Mouse (Mus musculus): Measurements from ENCODE around the gene Tnrc6a. TPM values are rescaled to one million over a fixed set of nuclear protein-coding genes. Genes with fewer than 3 reads are reported as not detected.

Gene Tnrc6a
- polyA plus RNA-seq, 1 experiment from 2014 or later = 79.9 TPM

- H3K4me2 ChIP-seq (replicated peaks) = no peak overlapping the region
- no peak overlapping the region for H3K4me3 ChIP-seq
- no peak overlapping the region for H3K9ac ChIP-seq
- peaks cover 11% of the 10 kb centered on the region for H3K36me3 ChIP-seq
- WGBS = 84% methylated on average over 3 of the region's 3 CpGs
- ATAC-seq (ENCODE audit: low FRiP score) = no peak
- no peaks in the 10 kb centered on the region for H3K27me3 ChIP-seq
- H3K4me1 ChIP-seq = no peaks in the 10 kb centered on the region
- H3K9me3 ChIP-seq (replicated peaks) = no peaks in the 10 kb centered on the region
- H3K27ac ChIP-seq = no peak overlapping the region
Measured at GRCm38 (mm10) chr7:123199151-123199550, 75.5 kb downstream of the Tnrc6a start.

DNA sequence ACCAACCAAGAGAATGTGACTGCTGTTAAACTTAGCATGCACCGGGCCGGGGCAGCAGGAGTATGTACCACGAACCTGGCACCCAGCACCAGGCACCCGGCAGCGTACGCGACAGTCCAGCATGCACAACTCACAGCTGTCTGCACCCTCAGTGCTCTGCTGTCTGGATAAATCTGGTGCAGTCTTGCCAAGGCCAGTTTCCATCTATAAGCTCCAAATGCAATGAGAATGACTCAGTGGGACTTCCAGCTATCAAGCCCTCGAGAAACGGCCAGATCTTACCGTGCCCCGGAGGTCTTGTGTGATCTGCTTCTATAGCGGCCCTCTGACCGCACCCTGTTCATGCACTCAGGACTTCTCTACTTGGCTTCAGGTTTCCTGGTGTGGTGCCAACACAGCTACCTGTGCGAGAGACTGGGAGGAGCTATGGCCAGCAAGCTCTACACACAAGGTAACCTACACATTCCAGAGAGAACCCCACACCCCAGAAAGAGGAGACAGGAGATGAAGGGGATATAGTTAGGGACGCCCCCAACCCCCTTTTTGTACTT, 76.0 kb downstream of the Tnrc6a start:
- no peak overlapping the region for H3K27ac ChIP-seq
- peaks cover 7% of the 10 kb centered on the region for H3K36me3 ChIP-seq
- H3K9ac ChIP-seq = no peak overlapping the region
- H3K4me2 ChIP-seq (replicated peaks) = no peak overlapping the region
- no peaks in the 10 kb centered on the region for H3K9me3 ChIP-seq (replicated peaks)
- H3K4me3 ChIP-seq = no peak overlapping the region
- H3K27me3 ChIP-seq = no peaks in the 10 kb centered on the region
- no peaks in the 10 kb centered on the region for H3K4me1 ChIP-seq
- no peak for ATAC-seq (ENCODE audit: low FRiP score)
- 96% methylated on average over 15 of the region's 15 CpGs for WGBS

DNA sequence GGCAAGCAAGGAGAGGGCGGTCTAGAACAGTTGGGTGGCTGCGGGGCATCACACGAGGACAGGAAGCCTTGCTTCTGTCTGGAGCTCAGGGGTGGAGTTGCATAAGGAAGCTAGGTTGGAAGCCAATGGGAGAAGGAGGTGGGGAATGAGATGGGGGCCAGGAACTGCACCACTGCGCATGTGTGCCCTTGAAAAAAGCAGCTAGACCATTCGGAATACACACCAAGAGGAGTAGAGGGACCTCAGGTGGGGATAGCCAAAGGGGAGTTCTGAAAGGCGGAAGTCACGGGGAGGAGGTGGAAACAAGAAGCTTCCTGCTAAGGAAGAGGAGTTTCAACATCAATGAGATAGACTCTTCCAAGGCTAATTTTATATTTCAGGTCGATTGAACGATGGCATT, 77.0 kb downstream of the Tnrc6a start:
- Histone ChIP-seq H3K9me3 (replicated peaks) (no peaks in the 10 kb centered on the region), H3K27me3 (no peaks in the 10 kb centered on the region)

DNA sequence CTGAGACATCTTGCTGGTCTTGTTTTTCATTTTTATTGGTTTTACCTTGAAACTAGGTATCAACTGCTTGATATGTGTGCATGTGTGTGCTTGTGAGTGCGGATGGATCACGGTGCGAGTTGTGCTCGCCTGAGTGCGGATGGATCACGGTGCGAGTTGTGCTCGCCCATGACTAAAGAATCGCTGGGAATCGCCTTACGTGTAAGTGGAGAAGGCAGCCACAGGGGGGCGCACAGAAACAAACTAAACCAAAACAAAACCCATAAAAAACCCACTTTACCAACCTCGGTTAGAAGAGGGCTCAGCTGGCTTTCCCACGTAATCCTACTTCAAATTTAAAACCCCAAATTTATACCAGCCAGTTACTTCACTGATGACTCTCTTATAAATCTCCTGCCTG, 81.6 kb downstream of the Tnrc6a start:
- H3K4me1 ChIP-seq = no peaks in the 10 kb centered on the region
- no peak overlapping the region for H3K27ac ChIP-seq
- no peak for ATAC-seq (ENCODE audit: low FRiP score)
- no peak overlapping the region for H3K9ac ChIP-seq
- no peak overlapping the region for H3K4me3 ChIP-seq
- no peak overlapping the region for H3K4me2 ChIP-seq (replicated peaks)
- H3K9me3 ChIP-seq (replicated peaks) = no peaks in the 10 kb centered on the region
- H3K36me3 ChIP-seq = no peaks in the 10 kb centered on the region
- no peaks in the 10 kb centered on the region for H3K27me3 ChIP-seq
- WGBS = 40% methylated on average over 14 of the region's 14 CpGs

More for the DNA sequence above, 77.0 kb downstream of the Tnrc6a start:
- Histone ChIP-seq H3K4me1 (no peaks in the 10 kb centered on the region), H3K9ac (no peak overlapping the region), H3K27ac (no peak overlapping the region), H3K36me3 (no peaks in the 10 kb centered on the region), H3K4me3 (no peak overlapping the region), H3K4me2 (replicated peaks) (no peak overlapping the region)
- WGBS = 82% methylated on average over 9 of the region's 9 CpGs
- ATAC-seq (ENCODE audit: low FRiP score) = no peak

DNA sequence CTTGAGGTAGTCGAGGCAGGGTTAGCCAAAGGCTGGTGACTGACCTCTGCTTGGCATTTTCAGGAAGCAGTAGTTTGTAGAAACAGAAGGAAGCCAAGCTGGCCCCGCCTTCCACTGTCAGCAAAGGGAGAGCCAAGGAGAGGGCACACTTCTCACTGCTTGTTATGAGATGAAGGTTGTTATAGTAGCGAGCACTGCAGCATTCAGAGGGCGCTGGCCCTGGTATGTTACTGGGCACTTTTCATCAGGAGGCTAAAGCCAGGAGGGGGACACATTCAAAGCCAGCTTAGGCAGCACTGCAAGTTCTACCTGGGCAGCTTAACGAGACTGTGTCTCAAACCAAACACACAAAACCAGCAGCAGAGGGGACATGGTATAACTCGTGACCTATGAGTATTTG, 83.9 kb downstream of the Tnrc6a start:
- WGBS = 79% methylated on average over 6 of the region's 6 CpGs
- no peak overlapping the region for H3K4me3 ChIP-seq
- no peak for ATAC-seq (ENCODE audit: low FRiP score)

GRCm38 (mm10) chr7:123209864-123210263, 86.2 kb downstream of the Tnrc6a start:
- Histone ChIP-seq H3K4me3 (no peak overlapping the region), H3K9ac (no peak overlapping the region), H3K4me2 (replicated peaks) (no peak overlapping the region), H3K9me3 (replicated peaks) (no peaks in the 10 kb centered on the region), H3K27ac (no peak overlapping the region), H3K27me3 (no peaks in the 10 kb centered on the region), H3K36me3 (no peaks in the 10 kb centered on the region), H3K4me1 (peaks cover 6% of the 10 kb centered on the region)
- ATAC-seq (ENCODE audit: low FRiP score) = no peak
- WGBS = 73% methylated on average over 9 of the region's 9 CpGs

More for the DNA sequence above, 83.9 kb downstream of the Tnrc6a start:
- Histone ChIP-seq H3K9me3 (replicated peaks) (no peaks in the 10 kb centered on the region), H3K27me3 (no peaks in the 10 kb centered on the region), H3K36me3 (no peaks in the 10 kb centered on the region), H3K27ac (no peak overlapping the region), H3K9ac (no peak overlapping the region), H3K4me2 (replicated peaks) (no peak overlapping the region), H3K4me1 (no peaks in the 10 kb centered on the region)

GRCm38 (mm10) chr7:123211461-123211860, 87.8 kb downstream of the Tnrc6a start:
- no peak overlapping the region for H3K27ac ChIP-seq
- ATAC-seq (ENCODE audit: low FRiP score) = no peak
- H3K4me3 ChIP-seq = no peak overlapping the region
- no peaks in the 10 kb centered on the region for H3K27me3 ChIP-seq
- no peak overlapping the region for H3K4me2 ChIP-seq (replicated peaks)
- 53% methylated on average over 5 of the region's 5 CpGs for WGBS
- H3K9ac ChIP-seq = no peak overlapping the region
- H3K4me1 ChIP-seq = peaks cover 6% of the 10 kb centered on the region
- no peaks in the 10 kb centered on the region for H3K36me3 ChIP-seq
- H3K9me3 ChIP-seq (replicated peaks) = no peaks in the 10 kb centered on the region

DNA sequence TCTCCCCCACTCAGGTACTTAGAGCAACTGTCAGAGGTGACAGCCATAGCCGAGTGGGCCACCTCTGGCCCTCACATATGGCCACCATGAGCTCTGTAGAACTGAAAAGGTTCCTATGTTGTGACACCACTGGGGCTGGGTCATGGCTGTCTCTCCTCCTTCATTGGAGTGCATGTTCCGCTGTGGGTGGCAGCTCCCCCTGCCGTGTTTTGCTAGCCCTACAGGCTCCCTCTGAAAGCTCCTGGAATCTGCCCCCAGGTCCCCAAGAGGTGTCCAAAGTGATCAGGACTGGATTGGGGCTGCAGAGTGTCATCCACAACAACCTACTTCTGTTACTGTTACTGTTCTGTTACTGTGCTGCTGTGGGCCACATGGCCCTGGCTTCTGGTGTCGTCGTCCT, 88.6 kb downstream of the Tnrc6a start:
- Histone ChIP-seq H3K27me3 (no peaks in the 10 kb centered on the region), H3K36me3 (no peaks in the 10 kb centered on the region), H3K4me3 (no peak overlapping the region), H3K9me3 (replicated peaks) (no peaks in the 10 kb centered on the region), H3K9ac (no peak overlapping the region), H3K4me2 (replicated peaks) (no peak overlapping the region), H3K27ac (no peak overlapping the region), H3K4me1 (peaks cover 6% of the 10 kb centered on the region)
- ATAC-seq (ENCODE audit: low FRiP score) = no peak
- 75% methylated on average over 5 of the region's 5 CpGs for WGBS

GRCm38 (mm10) chr7:123214365-123215075, 90.8 kb downstream of the Tnrc6a start, which contains the start of gene Slc5a11:
Gene Slc5a11 (plus strand): TSS chr7:123214780.
- no peak within 1 kb of the TSS for H3K4me2 ChIP-seq (replicated peaks)
- no peaks in the 10 kb centered on the region for H3K9me3 ChIP-seq (replicated peaks)
- peak within 1 kb of the TSS; percentile 30 for H3K27ac ChIP-seq
- no peaks in the 10 kb centered on the region for H3K27me3 ChIP-seq
- H3K9ac ChIP-seq = no peak within 1 kb of the TSS
- H3K4me1 ChIP-seq = peaks cover 6% of the 10 kb centered on the region
- ATAC-seq (ENCODE audit: low FRiP score) = no peak; the same call in 1 of the 2 replicates
- H3K36me3 ChIP-seq = no peaks in the 10 kb centered on the region
- WGBS = 26% methylated on average over 8 of the region's 8 CpGs
- no peak within 1 kb of the TSS for H3K4me3 ChIP-seq

DNA sequence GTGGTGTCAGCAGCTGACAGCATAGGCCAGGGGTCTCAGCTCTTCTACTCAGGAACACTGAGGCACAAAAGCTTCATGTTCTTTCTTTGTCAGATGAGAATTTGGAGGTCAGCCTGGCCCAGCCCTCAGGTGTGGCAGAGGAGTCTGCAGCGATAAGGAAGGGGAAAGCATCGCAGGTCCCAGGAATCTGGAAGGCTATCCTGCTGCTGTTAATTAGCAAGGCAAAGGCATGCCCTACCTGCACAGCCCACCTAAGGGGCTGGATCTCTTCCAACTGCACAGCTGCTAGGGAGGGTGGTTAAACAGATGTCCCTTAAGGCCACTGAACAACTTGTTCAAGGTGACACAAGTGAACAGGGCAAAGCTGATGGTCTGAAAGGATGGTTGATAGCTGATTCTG, 91.5 kb downstream of the Tnrc6a start:
- Histone ChIP-seq H3K27me3 (no peaks in the 10 kb centered on the region), H3K9me3 (replicated peaks) (no peaks in the 10 kb centered on the region), H3K4me2 (replicated peaks) (no peak overlapping the region), H3K9ac (no peak overlapping the region), H3K4me3 (no peak overlapping the region), H3K4me1 (peaks cover 6% of the 10 kb centered on the region), H3K36me3 (no peaks in the 10 kb centered on the region), H3K27ac (no peak overlapping the region)
- 64% methylated on average over 2 of the region's 2 CpGs for WGBS
- ATAC-seq (ENCODE audit: low FRiP score) = no peak

GRCm38 (mm10) chr7:123217448-123218354, 94.0 kb downstream of the Tnrc6a start:
- Histone ChIP-seq H3K4me3 (no peak overlapping the region), H3K27me3 (no peaks in the 10 kb centered on the region), H3K36me3 (no peaks in the 10 kb centered on the region), H3K4me2 (replicated peaks) (no peak overlapping the region), H3K9ac (no peak overlapping the region), H3K4me1 (peaks cover 12% of the 10 kb centered on the region), H3K27ac (no peak overlapping the region), H3K9me3 (replicated peaks) (no peaks in the 10 kb centered on the region)
- WGBS = 74% methylated on average over 7 of the region's 7 CpGs
- no peak for ATAC-seq (ENCODE audit: low FRiP score)

- Histone ChIP-seq H3K4me2 (replicated peaks) (no peak overlapping the region), H3K36me3 (no peaks in the 10 kb centered on the region), H3K4me1 (peaks cover 12% of the 10 kb centered on the region), H3K9ac (no peak overlapping the region), H3K9me3 (replicated peaks) (no peaks in the 10 kb centered on the region), H3K4me3 (no peak overlapping the region), H3K27ac (no peak overlapping the region), H3K27me3 (no peaks in the 10 kb centered on the region)
- WGBS = 26% methylated on average over 6 of the region's 6 CpGs
- ATAC-seq (ENCODE audit: low FRiP score) = peak; percentile 50; the same call in 1 of the 2 replicates
Measured at GRCm38 (mm10) chr7:123218620-123219019, 94.9 kb downstream of the Tnrc6a start.

All from hindbrain, embryonic 12.5 days (tissue).